Comparison of ENCODE assay signal across 10 mouse cellular contexts in genomic region chr2:61288246-61288645, GRCm38 (mm10).
"Had no signal": no experiment of that assay in that cellular context is flagged by ENCODE, and none has a peak within 500 bp of the region (broad histone marks: within the 10 kb centered on the region; RNA-seq: fewer than 3 reads in every experiment).

No protein-coding gene starts in this region.

- DNase-seq: kidney, postnatal 25 days; layer of hippocampus, adult 9-11 months; liver, embryonic 13.5 days; lung, adult 2 months; lung, postnatal 14 days; lung, postnatal 4 days; thymus, adult 18-20 months; thymus, postnatal 36 days had no signal

- ATAC-seq: midbrain, embryonic 13.5 days; midbrain, embryonic 16.5 days had no signal
